Mouse (Mus musculus) heart, adult 2 months (tissue): ENCODE measurements around the gene Rin2. TPM values are rescaled to one million over a fixed set of nuclear protein-coding genes. Genes with fewer than 3 reads are reported as not detected.

ENCODE experiments used
- DNase-seq, 2 experiments: peaks; one replicate each; pipeline ENCODE4 v3.0.0; 2021
- H3K27ac ChIP-seq: fragments of 200-600 bp; 2 replicates; pipeline ENCODE4 v1.8.1; 2022
- H3K27me3 ChIP-seq: fragments of 200-500 bp; 2 replicates; pipeline ENCODE4 v1.6.1; 2012; ENCODE audit warnings: mild to moderate bottlenecking, low read length, inconsistent platforms, mixed read lengths; ENCODE audit not compliant: control insufficient read depth, insufficient read depth
- H3K36me3 ChIP-seq: fragments of 200-500 bp; 2 replicates; pipeline ENCODE4 v1.6.1; 2012; ENCODE audit warnings: low read length, inconsistent platforms; ENCODE audit not compliant: control insufficient read depth, insufficient read depth
- H3K4me1 ChIP-seq: fragments of 200-500 bp; 2 replicates; pipeline ENCODE4 v1.6.1; 2011; ENCODE audit warnings: low read length; ENCODE audit not compliant: control insufficient read depth, insufficient read depth
- H3K4me3 ChIP-seq: fragments of 200-600 bp; 2 replicates; pipeline ENCODE4 v1.8.1; 2022
- H3K79me2 ChIP-seq: fragments of 200-500 bp; replicated peaks from 2 replicates; pipeline ENCODE4 v1.6.1; 2012; ENCODE audit warnings: mild to moderate bottlenecking, inconsistent platforms, low read length, moderate library complexity, mixed read lengths; ENCODE audit not compliant: control insufficient read depth, insufficient read depth
- H3K9ac ChIP-seq: fragments of 200-500 bp; 2 replicates; pipeline ENCODE4 v1.6.1; 2012; ENCODE audit warnings: low read depth, mild to moderate bottlenecking, control low read depth, inconsistent platforms, low read length, mixed read lengths
- CTCF ChIP-seq: fragments of 200-600 bp; IDR thresholded peaks from 2 replicates; pipeline ENCODE4 v1.8.1; 2022; ENCODE audit warnings: antibody characterized with exemption, mild to moderate bottlenecking, moderate library complexity
- EP300 ChIP-seq: fragments of 200-500 bp; IDR thresholded peaks from 2 replicates; pipeline ENCODE4 v1.6.1; 2011; ENCODE audit warnings: low read depth, low read length, control low read depth; ENCODE audit not compliant: insufficient read depth
- POLR2A ChIP-seq: fragments of 200-500 bp; IDR thresholded peaks from 2 replicates; pipeline ENCODE4 v1.6.1; 2011; ENCODE audit warnings: mild to moderate bottlenecking, low read depth, low read length, control low read depth; ENCODE audit not compliant: insufficient read depth
- WGBS: fragments of 180-500 bp; shearing (Covaris S2); methylation state at CpG from one replicate; pipeline ENCODE4 v1.1.7; 2018; 5-methylcytosine and 5-hydroxymethylcytosine counted together
- intact Hi-C: fragments of 180-260 bp; cut with DNase I; formaldehyde crosslinking; loops from one replicate; pipeline ENCODE4 v1.15.1; 2025
- polyA plus RNA-seq: library from polyadenylated mRNA; depleted of rRNA; stranded (reverse); fragments of >200 nt; gene quantifications from 2 replicates; pipeline ENCODE4 v1.2.3, GENCODE M21; 2012
- total RNA-seq, 2 experiments: library from RNA; stranded (reverse); gene quantifications; 2 replicates each; pipeline ENCODE4 v1.2.3; 2021

Gene Rin2
- total and polyA plus RNA-seq, 3 experiments = 9.0 to 20.2 (median 18.8) TPM

DNA sequence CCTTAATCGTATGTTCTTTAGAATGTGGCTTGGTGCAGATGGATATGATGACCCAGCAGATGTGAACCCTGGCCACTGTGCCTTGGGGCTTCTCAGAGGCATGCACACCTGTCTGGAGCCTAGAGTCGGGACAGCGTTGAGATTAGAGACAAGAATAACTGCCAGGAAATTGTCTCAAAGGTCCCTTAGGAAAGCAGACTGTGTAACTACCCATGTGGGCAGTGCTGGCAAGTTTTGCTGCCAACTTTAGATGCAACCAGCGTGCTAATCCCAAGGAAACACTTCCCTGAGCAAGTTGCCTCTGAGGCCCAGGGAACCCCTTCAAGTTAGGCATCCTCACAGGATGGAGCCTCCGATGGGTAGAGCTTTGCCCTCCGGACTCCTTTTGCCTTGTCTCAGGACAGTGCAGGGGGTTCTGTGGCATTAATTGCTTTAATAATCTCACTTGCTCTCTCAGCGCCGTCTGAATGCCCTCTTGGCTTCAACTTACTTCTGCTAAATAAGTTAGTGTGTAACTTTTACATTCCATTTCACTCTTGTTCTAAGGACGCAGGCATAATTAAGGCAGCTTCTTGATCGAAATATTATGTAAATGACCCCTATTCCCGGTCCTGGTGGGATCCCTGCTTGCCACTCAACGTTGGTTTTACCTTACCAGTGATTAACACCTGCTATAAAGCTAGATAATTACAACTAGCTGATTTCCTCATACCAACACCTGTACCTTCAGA is 26.8 kb downstream of the Rin2 start:
- no peak overlapping the region for H3K27ac ChIP-seq
- no peak for DNase-seq
- no peaks in the 10 kb centered on the region for H3K79me2 ChIP-seq
- H3K27me3 ChIP-seq = no peaks in the 10 kb centered on the region
- no peaks in the 10 kb centered on the region; the same call in 1 of the 2 replicates for H3K36me3 ChIP-seq
- 71% methylated on average over 12 of the region's 12 CpGs for WGBS
- intact Hi-C loops = loop anchor here (2.0 kb wide), 1 partner anchor 181 kb away; no protein-coding TSS in a partner anchor
- no peak overlapping the region for H3K4me3 ChIP-seq
- H3K9ac ChIP-seq = no peak overlapping the region
- peaks cover 7% of the 10 kb centered on the region for H3K4me1 ChIP-seq
- TF ChIP-seq EP300 (no peak), POLR2A (no peak), CTCF (no peak)

DNA sequence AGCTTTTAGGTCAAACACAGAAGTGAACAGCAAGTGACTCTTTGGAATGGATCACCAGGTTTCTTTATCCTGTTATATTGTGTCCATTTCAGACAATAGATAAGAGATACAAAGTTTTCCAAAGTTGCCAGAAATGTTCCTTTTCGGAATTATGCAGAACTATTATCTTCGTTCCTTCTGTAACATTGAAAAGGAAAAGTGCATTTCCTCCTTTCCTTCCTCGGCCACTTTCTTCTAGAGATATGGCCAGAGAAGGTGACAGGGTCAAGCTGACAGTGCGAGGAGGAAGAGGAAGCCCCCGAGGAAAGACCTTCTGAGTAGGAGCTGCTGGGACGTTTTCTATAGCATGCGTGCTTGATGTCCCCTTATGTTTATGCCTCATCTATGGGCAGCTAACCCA is 29.7 kb downstream of the Rin2 start:
- no peaks in the 10 kb centered on the region; the same call in 1 of the 2 replicates for H3K36me3 ChIP-seq
- H3K79me2 ChIP-seq = no peaks in the 10 kb centered on the region
- no peaks in the 10 kb centered on the region for H3K27me3 ChIP-seq
- no peak overlapping the region for H3K4me3 ChIP-seq
- H3K27ac ChIP-seq = no peak overlapping the region
- H3K9ac ChIP-seq = no peak overlapping the region
- peaks cover 7% of the 10 kb centered on the region for H3K4me1 ChIP-seq
- WGBS = 45% methylated on average over 7 of the region's 7 CpGs
- TF ChIP-seq POLR2A (no peak), CTCF (no peak), EP300 (no peak)
- intact Hi-C loops = no loop called here
- DNase-seq = no peak

GRCm38 (mm10) chr2:145709727-145710389 is 34.8 kb downstream of the Rin2 start:
- H3K9ac ChIP-seq = no peak overlapping the region
- intact Hi-C loops = no loop called here
- H3K27me3 ChIP-seq = no peaks in the 10 kb centered on the region
- no peaks in the 10 kb centered on the region for H3K36me3 ChIP-seq
- H3K4me1 ChIP-seq = no peaks in the 10 kb centered on the region
- DNase-seq = no peak
- H3K27ac ChIP-seq = no peak overlapping the region
- TF ChIP-seq POLR2A (no peak), EP300 (no peak), CTCF (no peak)
- WGBS = 77% methylated on average over 11 of the region's 11 CpGs
- no peak overlapping the region for H3K4me3 ChIP-seq
- H3K79me2 ChIP-seq = no peaks in the 10 kb centered on the region

GRCm38 (mm10) chr2:145711512-145711911 is 36.5 kb downstream of the Rin2 start:
- Histone ChIP-seq H3K4me3 (no peak overlapping the region), H3K27ac (no peak overlapping the region), H3K36me3 (no peaks in the 10 kb centered on the region), H3K9ac (no peak overlapping the region), H3K79me2 (no peaks in the 10 kb centered on the region), H3K4me1 (no peaks in the 10 kb centered on the region), H3K27me3 (no peaks in the 10 kb centered on the region)
- TF ChIP-seq POLR2A = no peak
- no peak for TF ChIP-seq EP300
- TF ChIP-seq CTCF = no peak
- intact Hi-C loops = no loop called here
- DNase-seq = no peak
- 78% methylated on average over 3 of the region's 3 CpGs for WGBS

DNA sequence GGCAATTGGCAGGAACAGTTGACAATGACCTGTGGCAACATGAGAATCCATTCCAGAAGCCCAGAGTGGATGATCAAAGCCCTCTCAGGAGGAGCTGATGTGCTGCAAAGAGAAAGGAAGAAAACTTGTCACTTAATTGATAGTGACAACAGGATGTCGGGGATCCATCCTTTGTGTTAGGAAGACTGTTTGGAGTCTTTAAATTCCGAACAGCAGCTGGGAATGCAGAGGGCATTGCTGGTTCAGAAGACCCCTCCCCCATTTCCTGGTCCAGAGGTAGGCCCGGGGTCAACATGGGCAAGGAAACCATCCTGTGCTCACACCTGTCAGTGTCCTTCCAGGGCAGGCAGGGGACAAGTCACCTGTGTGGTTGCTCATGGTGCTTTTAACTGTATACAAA is 37.0 kb downstream of the Rin2 start:
- Histone ChIP-seq H3K4me1 (no peaks in the 10 kb centered on the region), H3K79me2 (no peaks in the 10 kb centered on the region), H3K27me3 (no peaks in the 10 kb centered on the region), H3K9ac (no peak overlapping the region), H3K36me3 (no peaks in the 10 kb centered on the region), H3K4me3 (no peak overlapping the region), H3K27ac (no peak overlapping the region)
- intact Hi-C loops = no loop called here
- WGBS = 60% methylated on average over 3 of the region's 3 CpGs
- DNase-seq = no peak
- TF ChIP-seq EP300 = no peak
- TF ChIP-seq CTCF = no peak
- no peak for TF ChIP-seq POLR2A

DNA sequence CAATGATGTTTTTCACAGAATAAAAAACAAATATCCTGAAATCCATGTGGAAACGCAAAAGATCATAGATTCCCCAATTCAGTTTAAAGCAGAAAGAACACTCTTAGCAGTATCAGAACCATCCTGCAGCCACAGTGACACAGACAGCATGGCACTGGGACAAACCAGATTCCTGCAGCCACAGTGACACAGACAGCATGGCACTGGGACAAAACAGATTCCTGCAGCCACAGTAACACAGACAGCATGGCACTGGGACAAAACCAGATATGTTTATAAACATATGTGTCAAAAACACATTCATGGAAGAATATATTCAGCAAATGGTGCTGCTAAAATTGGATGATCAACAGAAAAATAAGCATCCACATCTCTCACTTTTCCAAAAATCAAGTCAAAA is 42.5 kb downstream of the Rin2 start:
- no peaks in the 10 kb centered on the region for H3K4me1 ChIP-seq
- no peak overlapping the region for H3K27ac ChIP-seq
- H3K36me3 ChIP-seq = no peaks in the 10 kb centered on the region
- no peak for TF ChIP-seq POLR2A
- TF ChIP-seq EP300 = no peak
- TF ChIP-seq CTCF = no peak
- H3K4me3 ChIP-seq = no peak overlapping the region
- no peak overlapping the region for H3K9ac ChIP-seq
- 77% methylated on average over 1 of the region's 1 CpGs for WGBS
- no peak for DNase-seq
- no peaks in the 10 kb centered on the region for H3K79me2 ChIP-seq
- H3K27me3 ChIP-seq = no peaks in the 10 kb centered on the region
- intact Hi-C loops = no loop called here
